Mouse (Mus musculus): ENCODE measurements around the gene Med18. TPM values are rescaled to one million over a fixed set of nuclear protein-coding genes. Genes with fewer than 3 reads are reported as not detected.
"Not testable (repeated sequence)": the region's sequence is repeated elsewhere in the genome, so short reads cannot be mapped to it uniquely, and the experiment has no call there.

Gene Med18
- total RNA-seq, 2 experiments from 2014 or later, result 6.7 to 7.1 TPM

DNA sequence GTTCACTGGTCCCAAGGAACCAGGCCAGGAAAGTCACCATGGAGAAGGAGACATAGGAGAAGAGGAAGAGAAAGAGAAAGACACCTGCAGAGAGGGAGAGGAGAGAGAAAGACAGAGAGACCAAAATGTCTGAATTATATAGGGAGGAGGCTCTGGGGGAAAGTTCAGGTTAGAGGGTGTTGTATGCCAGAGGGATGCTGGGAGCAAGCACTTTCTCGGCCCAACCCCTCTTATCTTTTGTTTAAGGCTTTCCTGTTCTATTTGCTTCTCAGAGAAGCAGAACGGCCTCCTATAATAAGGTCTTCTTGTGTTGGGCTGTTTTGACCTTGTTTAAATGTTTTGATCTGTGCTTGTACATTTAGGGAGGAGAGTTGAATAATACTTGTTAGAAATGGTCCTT lies 37.7 kb downstream of the Med18 start:
- no peak for DNase-seq
- intact Hi-C loops (cut with DNase I), result no loop called here

- DNase-seq, result no peak
- intact Hi-C loops (cut with DNase I), result loop anchor here (5.0 kb wide), 1 partner anchor 152 kb away; the partner anchor contains the start of gene Taf12
These were observed 39.0 kb downstream of the Med18 start for GRCm38 (mm10) chr4:132424765-132425164.

- intact Hi-C loops (cut with DNase I), result loop anchor here (2.0 to 5.0 kb wide), 2 partner anchors 41 to 150 kb away; partner anchors contain the start of genes Med18 and Taf12
- DNase-seq, result peak; percentile 99
These were observed 41.6 kb downstream of the Med18 start, which contains the start of gene Phactr4 for GRCm38 (mm10) chr4:132421923-132422782. TSS of gene Phactr4 (minus strand) at chr4:132422489.

GRCm38 (mm10) chr4:132421556-132421922 lies 42.2 kb downstream of the Med18 start:
- intact Hi-C loops (cut with DNase I), result loop anchor here (5.0 kb wide), 1 partner anchor 149 kb away; the partner anchor contains the start of gene Taf12
- no peak for DNase-seq

GRCm38 (mm10) chr4:132420471-132420870 lies 43.2 kb downstream of the Med18 start:
- DNase-seq, result no peak
- intact Hi-C loops (cut with DNase I), result loop anchor here (5.0 kb wide), 1 partner anchor 148 kb away; the partner anchor contains the start of gene Taf12

DNA sequence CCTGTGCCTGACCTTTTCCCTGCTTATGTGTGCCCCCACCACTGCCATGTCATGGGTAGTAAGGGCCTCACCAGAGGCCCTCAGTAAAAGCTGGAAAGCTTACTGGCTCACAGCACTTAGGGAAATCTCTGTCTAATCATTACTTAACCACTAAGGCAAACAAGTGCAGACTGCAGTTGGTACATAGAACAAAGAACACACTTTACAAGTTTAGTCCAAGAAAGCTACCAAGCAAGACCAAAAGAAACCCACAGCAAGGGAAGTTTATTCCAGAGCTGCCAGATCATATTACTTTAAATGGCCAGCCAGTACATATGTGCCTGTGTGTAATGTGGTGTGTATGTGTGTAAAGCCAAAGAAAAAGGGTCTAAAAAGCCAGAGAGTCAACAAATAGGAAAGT lies 47.8 kb downstream of the Med18 start:
- intact Hi-C loops (cut with DNase I), result no loop called here
- DNase-seq, result no peak

DNA sequence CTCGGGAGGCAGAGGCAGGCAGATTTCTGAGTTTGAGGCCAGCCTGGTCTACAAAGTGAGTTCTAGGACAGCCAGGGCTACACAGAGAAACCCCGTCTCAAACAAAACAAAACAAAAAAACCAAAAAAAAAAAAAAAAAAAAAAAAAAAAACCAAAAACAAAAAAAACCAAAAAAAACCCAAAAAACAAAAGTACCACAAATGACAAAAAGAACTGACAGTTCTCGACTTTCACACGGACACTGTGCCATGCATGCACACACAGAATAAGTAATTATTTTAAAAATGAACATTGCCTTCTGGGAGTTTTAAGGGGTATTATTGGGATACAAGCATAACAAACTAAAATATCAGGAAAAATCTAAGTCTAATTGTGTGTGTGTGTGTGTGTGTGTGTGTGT lies 50.5 kb downstream of the Med18 start:
- not testable (repeated sequence) for DNase-seq
- intact Hi-C loops (cut with DNase I), result loop anchor here (5.0 kb wide), 3 partner anchors 36 to 121 kb away; partner anchors contain the start of gene Sesn2

GRCm38 (mm10) chr4:132411322-132412094 lies 52.2 kb downstream of the Med18 start:
- peak; percentile 43 to 53 for DNase-seq
- intact Hi-C loops (cut with DNase I), result loop anchor here (2.0 to 5.0 kb wide), 4 partner anchors 34 to 119 kb away; partner anchors contain the start of gene Sesn2

DNA sequence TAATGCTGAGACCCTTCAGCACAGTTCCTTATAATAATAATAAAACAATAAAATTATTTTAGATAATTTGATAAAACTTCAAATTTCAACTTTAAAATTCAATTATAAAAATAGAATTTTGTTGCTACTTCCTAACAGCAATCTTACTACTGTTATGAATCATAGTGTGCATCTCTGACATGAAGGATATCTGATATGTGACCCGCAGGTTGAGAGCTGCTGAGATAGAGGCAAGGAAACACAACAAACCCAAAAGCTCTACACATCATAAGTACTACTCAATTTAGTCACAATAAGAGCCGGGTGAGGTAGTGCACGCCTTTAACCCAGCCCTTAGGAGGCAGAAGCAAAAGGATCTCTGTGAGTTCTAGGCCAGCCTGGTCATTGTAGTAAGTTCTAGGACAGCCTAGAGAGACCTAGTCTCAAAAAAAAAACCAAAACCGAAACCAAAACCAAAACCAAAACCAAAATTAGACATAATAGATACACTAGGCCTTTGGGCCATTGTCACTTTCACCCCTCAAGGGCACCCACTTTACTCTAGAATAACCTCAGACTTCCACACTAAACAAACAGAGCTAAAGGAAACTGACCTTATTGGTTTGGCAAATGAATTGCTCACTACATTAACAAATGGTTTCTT lies 54.0 kb downstream of the Med18 start:
- intact Hi-C loops (cut with DNase I), result loop anchor here (2.0 to 5.0 kb wide), 4 partner anchors 32 to 117 kb away; partner anchors contain the start of gene Sesn2
- no peak for DNase-seq

Other genes with a start within 250 kb of the Med18 start
- gene Gmeb1, start 202.3 kb downstream of the Med18 start, total RNA-seq (2021), result 10 to 100 TPM; 14.5 TPM
- 10 to 100 TPM; 21.8 to 28.0 TPM for gene Taf12, start 189.5 kb downstream of the Med18 start, total RNA-seq (2021)
- 1 to 10 TPM; 1.1 TPM for gene Rab42, start 160.5 kb downstream of the Med18 start, total RNA-seq (2021)
- gene Trnau1ap, start 134.4 kb downstream of the Med18 start, total RNA-seq (2021), result 10 to 100 TPM; 28.3 to 29.5 TPM
- gene Rcc1, start 110.3 kb downstream of the Med18 start, total RNA-seq (2021), result 10 to 100 TPM; 13.9 to 17.0 TPM
- gene Phactr4, start 41.4 kb downstream of the Med18 start, total RNA-seq (2021), result 10 to 100 TPM; 29.2 to 29.4 TPM
- 1 to 10 TPM; 4.5 to 5.5 TPM for gene Sesn2, start 46.6 kb upstream of the Med18 start, total RNA-seq (2021)
- gene Atpif1, start 69.7 kb upstream of the Med18 start, total RNA-seq (2021), result 100 to 1,000 TPM; 546 to 631 TPM
- gene Dnajc8, start 71.6 kb upstream of the Med18 start, total RNA-seq (2021), result 10 to 100 TPM; 71.0 to 77.5 TPM
- gene Ptafr, start 100.1 kb upstream of the Med18 start, total RNA-seq (2021), result 1 to 10 TPM; 1.1 to 1.7 TPM
- 10 to 100 TPM; 33.4 to 41.1 TPM for gene Eya3, start 175.1 kb upstream of the Med18 start, total RNA-seq (2021)

All from heart, postnatal 10 days (tissue).